Mouse (Mus musculus): Measurements from ENCODE around the gene Chtop.

Chtop gene

GRCm38 (mm10) chr3:90512276-90512675 is 3.0 kb upstream of the Chtop start:
- DNase-seq (ENCODE audit: low read depth, low spot score), result no peak

GRCm38 (mm10) chr3:90509747-90510123 is 437 bp upstream of the Chtop start:
- no peak for DNase-seq (ENCODE audit: low read depth, low spot score)

- DNase-seq (ENCODE audit: low read depth, low spot score), result no peak
These were observed 880 bp downstream of the Chtop start for GRCm38 (mm10) chr3:90508287-90508949.

DNA sequence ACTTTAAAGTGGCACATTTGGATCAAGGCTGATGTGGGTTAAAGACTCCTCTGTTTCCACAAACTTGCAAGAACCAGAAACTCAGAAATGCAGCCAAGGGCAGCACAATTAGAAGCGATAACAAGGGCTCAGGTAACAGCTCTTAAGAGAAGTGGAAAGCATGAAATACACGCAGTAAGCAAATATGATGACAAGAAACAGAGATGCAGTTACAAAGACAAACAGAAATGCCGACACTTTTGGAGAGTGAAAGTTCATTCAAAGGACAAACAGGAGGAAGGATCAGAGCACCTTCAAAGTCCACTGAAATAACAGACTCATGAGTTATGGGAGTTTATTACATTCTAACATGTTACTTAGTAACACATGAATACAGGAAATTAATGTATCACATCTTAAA is 2.9 kb downstream of the Chtop start:
- DNase-seq (ENCODE audit: low read depth, low spot score), result no peak

GRCm38 (mm10) chr3:90505216-90505615 is 4.1 kb downstream of the Chtop start:
- no peak for DNase-seq (ENCODE audit: low read depth, low spot score)

- no peak for DNase-seq (ENCODE audit: low read depth, low spot score)
These were observed 5.9 kb downstream of the Chtop start for GRCm38 (mm10) chr3:90503444-90503843.

DNA sequence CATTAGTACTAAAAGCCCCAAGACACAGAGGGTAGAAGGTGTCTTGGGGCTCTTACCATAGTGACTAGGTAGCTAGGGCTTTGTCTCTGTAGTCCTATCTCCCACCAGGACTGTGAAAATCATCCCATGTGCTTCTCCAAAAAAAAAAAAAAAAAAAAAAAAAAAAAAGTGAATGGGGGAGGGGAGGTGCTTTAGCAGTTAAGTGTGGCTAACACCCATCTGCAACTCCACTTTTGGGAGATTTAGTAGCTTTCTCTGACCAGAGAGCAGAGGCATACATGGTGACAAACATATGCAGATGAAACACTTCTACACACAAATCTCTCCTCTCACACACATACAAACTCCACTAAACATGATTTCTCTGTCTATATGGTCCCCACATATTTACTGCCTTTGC is 11.7 kb downstream of the Chtop start:
- no peak for DNase-seq (ENCODE audit: low read depth, low spot score)

DNA sequence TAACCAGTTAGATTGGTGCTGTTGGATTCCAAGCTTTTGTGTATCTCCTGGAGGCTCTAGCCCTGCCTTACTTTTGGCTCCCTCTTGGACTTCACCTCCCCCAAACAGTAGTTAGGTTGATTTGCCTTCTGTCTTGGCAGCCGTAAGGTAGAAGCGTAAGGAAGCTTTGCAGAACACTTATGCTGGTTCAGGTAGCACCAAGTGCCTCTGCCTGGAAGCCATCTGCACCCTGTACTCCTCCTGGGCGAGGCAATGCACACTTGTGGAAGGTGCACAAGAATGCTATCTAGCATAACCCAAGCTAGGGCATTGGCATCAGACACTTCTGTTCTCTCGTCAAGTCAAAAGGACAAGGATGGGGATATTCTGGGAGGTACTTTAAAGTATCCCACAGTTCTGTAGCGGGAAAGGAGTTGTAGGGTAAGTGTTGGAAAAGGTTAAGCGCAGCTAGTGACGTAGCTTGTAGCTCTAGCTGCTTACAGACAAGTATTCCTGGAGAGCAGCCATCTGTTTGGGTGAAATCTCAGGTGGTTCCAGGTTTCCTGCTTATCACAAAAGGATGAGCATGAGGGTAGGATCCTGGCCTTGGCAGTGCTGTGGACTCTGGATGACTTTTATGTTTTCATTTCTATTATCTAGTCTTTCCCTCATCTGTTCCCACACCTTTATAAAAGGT is 13.3 kb downstream of the Chtop start:
- no peak for DNase-seq (ENCODE audit: low read depth, low spot score)

DNA sequence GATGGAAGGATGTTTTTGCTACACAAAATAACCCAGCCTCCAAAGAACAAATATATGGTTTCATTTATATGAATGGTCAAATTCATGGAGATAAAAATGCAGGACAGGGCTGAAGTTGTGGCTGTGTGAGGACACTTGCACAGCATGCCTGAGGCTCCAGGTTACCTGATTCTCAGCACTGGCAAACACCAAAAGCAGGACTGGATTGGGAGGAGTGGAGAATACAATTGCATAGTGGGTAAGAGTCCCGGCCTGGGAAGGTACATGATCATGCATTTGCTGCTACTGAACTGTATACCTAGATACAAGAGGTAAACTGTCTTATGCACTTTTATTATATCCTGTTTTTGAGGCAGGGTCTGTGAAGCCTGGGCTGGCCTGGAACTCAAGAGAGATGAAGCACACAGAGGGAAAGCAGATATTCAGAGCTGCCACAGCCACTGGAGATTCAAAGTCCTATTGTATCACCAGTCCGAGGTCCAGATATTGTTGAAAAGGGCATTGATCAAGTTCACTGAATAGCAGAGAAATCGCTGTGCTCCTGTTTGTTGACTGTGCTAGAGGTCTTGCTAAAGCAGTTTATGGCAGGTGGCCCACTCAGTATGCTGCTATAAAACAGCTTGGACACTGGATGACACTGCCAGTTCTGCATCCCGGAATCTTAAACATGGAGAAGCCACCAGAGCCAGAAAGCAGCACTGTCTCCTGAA is 15.3 kb downstream of the Chtop start:
- DNase-seq (ENCODE audit: low read depth, low spot score), result no peak

GRCm38 (mm10) chr3:90491350-90491749 is 17.9 kb downstream of the Chtop start:
- DNase-seq (ENCODE audit: low read depth, low spot score), result no peak

DNA sequence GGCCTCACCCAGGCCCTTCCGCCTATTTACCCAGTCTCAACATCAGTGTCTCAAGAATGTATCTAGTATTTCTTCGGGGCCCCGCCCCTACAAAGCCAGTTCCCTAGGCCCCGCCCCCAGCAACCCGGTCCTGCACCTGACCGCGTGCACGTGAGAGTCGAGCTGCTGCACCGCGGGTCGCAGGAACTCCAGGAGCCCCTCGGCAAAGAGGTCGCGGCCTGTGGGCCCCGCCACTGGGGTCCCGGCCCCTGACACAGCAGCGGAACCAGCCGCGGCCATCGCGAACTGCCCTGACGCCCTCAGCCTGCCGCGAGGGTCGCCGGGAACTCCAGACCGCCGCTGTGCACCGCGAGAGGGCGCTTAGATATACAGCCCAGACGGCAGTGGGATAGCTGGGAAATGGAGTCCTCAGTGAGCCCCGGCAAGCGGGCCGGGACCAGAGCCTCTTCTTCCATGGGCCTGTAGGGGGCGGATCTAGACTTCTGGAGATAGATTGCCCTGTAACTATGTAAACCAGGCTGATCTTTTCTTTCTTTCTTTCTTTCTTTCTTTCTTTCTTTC is 18.5 kb downstream of the Chtop start, which contains the start of gene Snapin:
Gene Snapin, minus strand, starts transcription at position 338 of the 561 bp plus-strand sequence.
- DNase-seq (ENCODE audit: low read depth, low spot score), result peak; percentile 90

DNA sequence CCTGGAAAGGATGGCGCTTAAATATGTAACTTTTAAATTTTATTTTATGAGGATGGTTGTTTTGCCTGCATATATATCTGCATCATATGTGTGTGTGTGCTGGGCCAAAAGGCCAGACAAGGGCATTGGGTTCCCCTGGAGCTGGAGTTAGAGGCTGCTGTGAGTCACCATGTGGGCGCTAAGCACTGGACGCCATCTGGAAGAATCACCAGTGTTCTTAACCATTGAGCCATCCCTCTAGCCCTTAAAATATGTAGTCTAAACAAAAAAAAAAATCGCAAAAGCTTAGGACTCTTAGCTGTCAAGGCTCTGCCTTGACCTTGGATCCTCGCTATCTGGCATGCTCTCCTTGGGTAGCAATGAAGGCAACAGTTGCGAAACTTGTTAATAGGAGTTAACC is 20.7 kb downstream of the Chtop start:
- DNase-seq (ENCODE audit: low read depth, low spot score), result no peak

GRCm38 (mm10) chr3:90486998-90487397 is 22.3 kb downstream of the Chtop start:
- no peak for DNase-seq (ENCODE audit: low read depth, low spot score)

DNA sequence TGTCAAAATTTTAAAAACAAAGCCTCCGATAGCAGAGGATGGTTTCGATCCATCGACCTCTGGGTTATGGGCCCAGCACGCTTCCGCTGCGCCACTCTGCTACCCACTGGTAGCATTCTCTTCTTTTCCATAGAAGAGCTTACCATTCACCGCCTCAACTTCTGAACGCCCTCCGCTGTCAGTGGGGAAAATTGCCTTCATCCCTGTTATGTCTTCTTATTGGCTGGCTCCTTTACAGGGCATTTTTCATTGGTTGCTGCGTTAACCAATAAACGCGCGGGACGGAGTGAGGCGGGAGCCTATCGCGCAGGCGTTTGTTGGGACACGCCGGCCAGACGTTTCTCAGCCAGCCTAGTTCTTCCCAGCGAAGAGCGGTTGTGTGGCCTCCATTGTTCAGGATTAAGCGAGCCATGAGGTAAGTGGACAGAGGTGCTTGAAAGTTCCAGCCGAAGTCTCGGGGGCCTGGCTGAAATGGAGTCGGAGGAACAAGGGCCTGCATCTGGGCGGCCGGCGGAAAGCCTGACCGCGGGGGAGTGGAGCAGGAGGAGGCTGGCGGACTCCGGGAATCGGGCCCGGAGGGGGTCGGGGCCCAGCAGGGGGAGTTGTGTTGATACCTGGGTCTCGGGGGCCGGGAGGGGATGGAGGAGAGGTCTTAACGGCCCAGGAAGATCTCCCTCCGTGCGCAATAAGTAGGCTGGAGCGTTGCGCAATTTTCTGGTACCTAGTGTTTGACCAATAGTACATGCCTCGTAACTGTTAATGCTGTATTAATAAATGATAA is 33.3 kb downstream of the Chtop start, which contains the start of gene Ilf2:
Gene Ilf2, plus strand, starts transcription at position 296 of the 781 bp plus-strand sequence.
- peak; percentile 97 for DNase-seq (ENCODE audit: low read depth, low spot score)

GRCm38 (mm10) chr3:90475151-90475830 is 34.0 kb downstream of the Chtop start:
- DNase-seq (ENCODE audit: low read depth, low spot score), result no peak

- DNase-seq (ENCODE audit: low read depth, low spot score), result no peak
These were observed 37.1 kb downstream of the Chtop start for GRCm38 (mm10) chr3:90472213-90472612.

DNA sequence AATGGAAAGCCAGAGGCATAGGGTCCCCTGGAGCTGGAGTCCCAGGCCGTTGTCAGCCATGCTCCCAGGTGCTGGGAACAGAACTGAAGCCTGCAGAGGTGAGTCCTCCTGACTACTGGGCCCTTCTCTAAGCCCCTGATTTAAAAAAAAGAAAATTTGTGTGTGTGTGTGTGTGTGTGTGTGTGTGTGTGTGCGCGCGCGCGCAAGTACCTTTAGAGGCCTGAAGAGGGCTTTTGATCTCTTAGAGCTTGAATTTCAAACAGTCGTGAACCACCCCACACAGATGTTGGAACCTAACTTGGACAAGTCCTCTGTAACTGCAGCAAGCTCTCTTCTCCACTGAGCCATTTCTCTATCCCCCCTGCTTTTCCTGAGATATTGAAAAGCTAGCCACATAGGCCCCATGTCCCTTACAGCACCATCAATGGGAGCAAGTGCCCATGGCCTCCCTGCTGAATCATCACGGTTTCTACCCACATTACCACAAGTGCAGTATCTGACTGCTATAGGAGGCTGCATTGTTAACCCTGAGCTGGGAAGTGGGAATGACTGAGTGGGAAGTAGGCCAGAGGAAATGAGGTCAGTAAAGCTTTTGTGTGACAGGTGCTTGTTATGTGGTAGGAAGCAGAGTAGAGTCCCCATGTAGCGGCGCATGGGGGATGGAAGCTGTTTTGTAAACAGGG is 41.5 kb downstream of the Chtop start:
- no peak for DNase-seq (ENCODE audit: low read depth, low spot score)

- no peak for DNase-seq (ENCODE audit: low read depth, low spot score)
These were observed 43.0 kb downstream of the Chtop start for GRCm38 (mm10) chr3:90466311-90466766.

DNA sequence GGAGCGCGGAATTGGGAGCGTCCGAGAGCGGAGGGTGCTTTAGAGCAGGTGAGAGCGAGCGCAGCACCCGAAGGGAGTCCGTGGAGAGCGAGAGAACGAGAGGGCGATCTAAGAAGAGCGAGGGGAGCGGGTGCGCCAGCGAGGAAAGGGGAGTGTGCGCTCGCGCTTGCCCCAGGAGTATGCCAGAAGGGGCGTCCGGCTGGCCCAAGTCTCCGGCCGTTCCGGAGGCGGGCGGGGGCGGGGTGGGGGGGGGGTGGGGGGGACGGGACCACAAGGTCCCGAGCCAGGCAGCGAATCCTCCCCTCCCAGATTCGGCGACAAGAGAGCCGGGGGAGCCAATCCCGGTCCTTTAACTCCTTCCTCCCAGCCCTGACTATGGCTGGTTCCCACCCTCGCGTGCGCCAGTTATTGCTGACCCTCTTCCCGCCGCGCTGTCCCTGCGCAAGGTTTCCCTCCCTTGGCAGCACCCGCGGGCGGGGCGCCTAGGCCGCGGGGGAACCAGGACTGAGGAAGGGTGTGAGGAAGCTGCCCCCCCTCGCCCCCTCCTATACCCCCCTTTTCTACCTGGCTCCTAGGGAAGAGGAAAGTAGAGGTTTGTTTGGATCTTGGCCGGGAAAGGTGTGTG is 43.5 kb downstream of the Chtop start, which contains the start of gene Npr1:
Gene Npr1, minus strand, starts transcription at position 181 of the 625 bp plus-strand sequence.
- DNase-seq (ENCODE audit: low read depth, low spot score), result no peak
